Mouse (Mus musculus) limb, embryonic 14.5 days (tissue): ENCODE results near the gene Gm3194. TPM values are rescaled to one million over a fixed set of nuclear protein-coding genes. Genes with fewer than 3 reads are reported as not detected.
"Not testable (repeated sequence)": the region's sequence is repeated elsewhere in the genome, so short reads cannot be mapped to it uniquely, and the experiment has no call there.

ENCODE experiments used
- ATAC-seq: fragments of 200-750 bp; cut with Nextera tagmentation; 2 replicates; pipeline ENCODE4 v1.8.0; 2017; ENCODE audit warnings: low read depth, moderate number of reproducible peaks, moderate TSS enrichment; ENCODE audit not compliant: low FRiP score
- DNase-seq: peaks from one replicate; pipeline ENCODE4 v3.0.0-alpha.2; 2015; ENCODE audit warnings: low spot score
- H3K27ac ChIP-seq: fragments of 300-500 bp; sonication (generic); replicated peaks from 2 replicates; pipeline ENCODE4 v1.5.1; 2014; ENCODE audit warnings: low read depth, mild to moderate bottlenecking, low read length, moderate library complexity, mixed read lengths
- H3K27me3 ChIP-seq: fragments of 300-500 bp; sonication (generic); 2 replicates; pipeline ENCODE4 v1.6.1; 2014; ENCODE audit warnings: low read length, mixed read lengths; ENCODE audit not compliant: control insufficient read depth, insufficient read depth
- H3K36me3 ChIP-seq: fragments of 300-500 bp; sonication (generic); 2 replicates; pipeline ENCODE4 v1.6.1; 2014; ENCODE audit warnings: mild to moderate bottlenecking, low read length, moderate library complexity, mixed read lengths; ENCODE audit not compliant: control insufficient read depth, insufficient read depth
- H3K4me1 ChIP-seq: fragments of 300-500 bp; sonication (generic); 2 replicates; pipeline ENCODE4 v1.6.1; 2014; ENCODE audit warnings: antibody characterized with exemption, low read length, mixed read lengths; ENCODE audit not compliant: control insufficient read depth, insufficient read depth
- H3K4me2 ChIP-seq: fragments of 300-500 bp; sonication (generic); replicated peaks from 2 replicates; pipeline ENCODE4 v1.6.1; 2014; ENCODE audit warnings: low read depth, mild to moderate bottlenecking, low read length, moderate library complexity; ENCODE audit not compliant: severe bottlenecking
- H3K4me3 ChIP-seq: fragments of 300-500 bp; sonication (generic); replicated peaks from 2 replicates; pipeline ENCODE4 v1.5.1; 2014; ENCODE audit warnings: low read length
- H3K9ac ChIP-seq: fragments of 300-500 bp; sonication (generic); 2 replicates; pipeline ENCODE4 v1.6.1; 2014; ENCODE audit warnings: mild to moderate bottlenecking, low read depth, low read length, moderate library complexity; ENCODE audit not compliant: severe bottlenecking
- H3K9me3 ChIP-seq: fragments of 300-500 bp; sonication (generic); 2 replicates; pipeline ENCODE4 v1.6.1; 2016; ENCODE audit warnings: low read length; ENCODE audit not compliant: control insufficient read depth
- WGBS: fragments of 180-500 bp; shearing (Covaris S2); extraction: QIAGEN DNeasy Blood & Tissue Kit; methylation state at CpG from one replicate; pipeline ENCODE4 v1.1.7; 2014; 5-methylcytosine and 5-hydroxymethylcytosine counted together
- polyA plus RNA-seq, 2 experiments: library from polyadenylated mRNA; depleted of rRNA in 1 of 2; stranded (reverse) in 1 of 2; unstranded in 1 of 2; fragments of >200 nt; fragmentation: Nextera tagmentation in 1 of 2; extraction: Ambion mirVana in 1 of 2; gene quantifications; 2 replicates each; pipeline versions ENCODE4 v1.2.1 to v1.2.3; 2012 to 2014

Gm3194 gene
- polyA plus RNA-seq (2012; rRNA removed), result 2.2 TPM in 2 replicates
- 0.54 and 1.00 TPM in 2 replicates for polyA plus RNA-seq (2014; fragmentation: Nextera tagmentation; extraction: Ambion mirVana)

DNA sequence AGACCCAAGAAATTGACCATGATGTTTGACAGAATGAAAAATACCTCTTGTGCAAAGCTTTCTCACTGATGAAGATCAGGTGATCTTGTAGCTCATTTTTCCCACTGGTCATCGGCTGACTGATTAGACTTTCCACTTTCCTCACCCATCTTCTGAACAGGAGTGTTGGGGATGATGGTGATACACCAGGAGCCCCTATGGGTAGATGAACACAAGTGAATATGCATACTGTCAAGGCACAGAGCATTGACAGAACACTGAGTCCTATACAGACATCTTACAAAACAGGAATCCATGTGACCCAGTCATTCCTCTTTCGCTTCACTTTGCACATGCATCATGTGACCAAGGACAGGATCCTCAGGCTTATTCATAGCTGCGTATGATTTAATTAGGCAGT lies at the start of gene Gm3194:
Gene Gm3194 (minus strand): TSS at position 101 of the 400 bp plus-strand sequence.
- not testable (repeated sequence) for H3K27me3 ChIP-seq, H3K9ac ChIP-seq, H3K27ac ChIP-seq, H3K4me3 ChIP-seq, H3K4me1 ChIP-seq, H3K4me2 ChIP-seq, H3K36me3 ChIP-seq, DNase-seq, H3K9me3 ChIP-seq, ATAC-seq
- no CpG with 5 or more reads among the region's 3 CpGs for WGBS

DNA sequence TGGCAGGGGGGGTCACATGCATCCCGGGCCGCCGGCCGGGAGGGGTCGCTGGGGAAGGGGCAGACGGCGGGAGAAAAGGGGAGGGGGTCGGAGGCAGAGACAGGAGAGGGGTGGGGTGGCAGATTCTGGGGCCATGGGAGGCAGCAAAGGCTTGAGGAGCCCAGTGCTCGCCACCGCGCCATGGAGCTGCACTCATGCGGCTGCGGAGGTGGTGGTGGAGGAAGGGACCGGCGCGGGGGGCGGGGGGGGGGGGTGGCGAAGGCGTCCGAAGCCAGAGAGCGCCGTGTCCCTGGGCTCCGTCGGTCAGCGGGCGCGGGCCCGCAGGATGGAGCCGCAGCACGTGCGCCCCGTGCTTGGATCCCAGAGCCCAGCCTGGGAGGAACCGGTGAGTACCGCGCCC lies 46.1 kb upstream of the Gm3194 start, which contains the start of gene Gm3488:
Gene Gm3488 (plus strand): TSS at position 301 of the 400 bp plus-strand sequence.
- not testable (repeated sequence) for ATAC-seq, H3K9me3 ChIP-seq, H3K27me3 ChIP-seq, DNase-seq, H3K36me3 ChIP-seq, H3K4me3 ChIP-seq, H3K27ac ChIP-seq, H3K4me2 ChIP-seq, H3K9ac ChIP-seq, H3K4me1 ChIP-seq
- WGBS, result no CpG with 5 or more reads among the region's 35 CpGs

DNA sequence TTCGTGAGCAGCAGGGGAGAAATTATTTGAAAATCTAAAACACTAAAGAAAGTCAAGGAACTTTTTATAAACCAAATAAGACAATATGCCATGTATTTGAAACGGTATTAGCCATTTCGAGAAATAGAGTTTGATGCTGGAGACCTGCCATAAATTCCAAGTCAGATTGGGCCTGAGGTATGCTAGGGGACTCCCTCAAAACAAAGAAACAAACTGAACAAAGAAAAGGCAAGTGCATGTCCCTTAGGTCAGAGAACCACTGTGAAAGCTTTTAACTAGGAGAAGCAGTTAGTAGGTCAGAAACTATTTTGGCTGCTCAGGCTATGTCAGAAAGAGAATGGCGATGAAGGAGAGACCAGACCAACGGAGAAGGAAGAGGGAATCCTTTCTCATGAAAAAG lies 28.6 kb upstream of the Gm3194 start, which contains the start of gene Gm3187:
Gene Gm3187 (plus strand): TSS at position 301 of the 400 bp plus-strand sequence.
- 80% methylated on average over 4 of the region's 5 CpGs for WGBS
- not testable (repeated sequence) for H3K4me3 ChIP-seq, H3K27ac ChIP-seq, ATAC-seq, DNase-seq, H3K4me1 ChIP-seq, H3K36me3 ChIP-seq, H3K9me3 ChIP-seq, H3K27me3 ChIP-seq, H3K9ac ChIP-seq, H3K4me2 ChIP-seq

DNA sequence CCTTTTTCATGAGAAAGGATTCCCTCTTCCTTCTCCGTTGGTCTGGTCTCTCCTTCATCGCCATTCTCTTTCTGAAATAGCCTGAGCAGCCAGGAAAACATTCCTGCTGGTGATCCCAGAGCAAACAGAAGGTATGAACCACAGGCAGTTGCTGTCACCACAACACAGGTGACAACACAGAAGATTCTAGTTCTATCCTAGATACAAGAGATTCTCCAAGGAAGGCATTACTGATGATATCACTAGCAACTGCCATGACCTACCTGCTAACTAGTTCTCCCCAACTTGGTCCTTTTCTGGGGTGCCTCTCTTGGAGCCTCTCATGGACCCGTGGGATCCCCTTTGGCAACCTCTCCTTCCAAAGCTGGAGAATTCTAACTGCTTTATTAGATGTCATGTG lies 22.5 kb upstream of the Gm3194 start, which contains the start of gene Gm8246:
Gene Gm8246 (minus strand): TSS at position 101 of the 400 bp plus-strand sequence.
- not testable (repeated sequence) for H3K27me3 ChIP-seq, H3K4me1 ChIP-seq, H3K27ac ChIP-seq, ATAC-seq, H3K9me3 ChIP-seq, H3K9ac ChIP-seq, H3K4me3 ChIP-seq, H3K4me2 ChIP-seq, H3K36me3 ChIP-seq, DNase-seq
- no CpG with 5 or more reads among the region's 3 CpGs for WGBS

DNA sequence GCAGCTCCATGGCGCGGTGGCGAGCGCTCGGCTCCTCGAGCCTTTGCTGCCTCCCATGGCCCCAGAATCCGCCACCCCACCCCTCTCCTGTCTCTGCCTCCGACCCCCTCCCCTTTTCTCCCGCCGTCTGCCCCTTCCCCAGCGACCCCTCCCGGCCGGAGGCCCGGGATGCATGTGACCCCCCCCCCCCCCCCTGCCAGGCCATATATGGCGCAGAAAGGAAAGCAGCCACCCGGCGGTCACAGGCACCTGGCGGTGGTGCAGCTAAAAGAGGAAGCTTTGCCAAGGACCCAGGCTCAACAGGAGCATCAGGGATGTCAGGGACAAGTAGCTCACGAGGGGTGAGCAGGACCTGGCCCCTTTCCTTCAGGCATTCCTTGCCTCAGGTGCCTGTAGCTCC lies 5.2 kb upstream of the Gm3194 start:
- ATAC-seq, H3K36me3 ChIP-seq, H3K4me3 ChIP-seq, H3K4me1 ChIP-seq, DNase-seq, H3K4me2 ChIP-seq, H3K27ac ChIP-seq, H3K9me3 ChIP-seq, H3K9ac ChIP-seq, H3K27me3 ChIP-seq: not testable (repeated sequence)
- no CpG with 5 or more reads among the region's 19 CpGs for WGBS

DNA sequence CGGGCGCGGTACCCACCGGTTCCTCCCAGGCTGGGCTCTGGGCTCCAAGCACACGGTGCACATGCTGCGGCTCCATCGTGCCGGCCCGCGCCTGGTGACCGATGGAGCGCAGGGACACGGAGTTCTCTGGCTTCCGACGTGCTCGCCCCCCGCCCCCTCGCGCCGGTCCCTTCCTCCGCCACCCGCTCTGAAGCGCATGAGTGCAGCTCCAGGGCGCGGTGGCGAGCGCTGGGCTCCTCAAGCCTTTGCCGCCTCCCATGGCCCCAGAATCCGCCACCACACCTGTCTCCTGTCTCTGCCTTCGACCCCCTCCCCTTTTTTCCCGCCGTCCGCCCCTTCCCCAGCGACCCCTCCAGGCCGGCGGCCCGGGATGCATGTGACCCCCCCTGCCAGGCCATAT lies 66.3 kb downstream of the Gm3194 start, which contains the start of gene Gm3500:
Gene Gm3500 (minus strand): TSS at position 101 of the 400 bp plus-strand sequence.
- no CpG with 5 or more reads among the region's 37 CpGs for WGBS
- ATAC-seq, result not testable (repeated sequence)

More for the DNA sequence above, 66.3 kb downstream of the Gm3194 start, which contains the start of gene Gm3500:
- H3K9me3 ChIP-seq, H3K9ac ChIP-seq, H3K4me3 ChIP-seq, H3K4me1 ChIP-seq, H3K27ac ChIP-seq, H3K36me3 ChIP-seq, H3K27me3 ChIP-seq, H3K4me2 ChIP-seq, DNase-seq: not testable (repeated sequence)

Other genes starting within 250 kb of the Gm3194 start
- not detected in 2 replicates for gene Gm3526, start 194.9 kb downstream of the Gm3194 start, polyA plus RNA-seq (2012; rRNA removed)
- not detected in 2 replicates for gene Gm3526, start 194.9 kb downstream of the Gm3194 start, polyA plus RNA-seq (2014; fragmentation: Nextera tagmentation; extraction: Ambion mirVana)
- not detected in 2 replicates for gene Gm3542, start 120.5 kb downstream of the Gm3194 start, polyA plus RNA-seq (2012; rRNA removed)
- not detected in 2 replicates for gene Gm3542, start 120.5 kb downstream of the Gm3194 start, polyA plus RNA-seq (2014; fragmentation: Nextera tagmentation; extraction: Ambion mirVana)
- gene Gm3500, start 66.4 kb downstream of the Gm3194 start, polyA plus RNA-seq (2012; rRNA removed), result 0.05 and 0.16 TPM in 2 replicates
- not detected in 2 replicates for gene Gm3500, start 66.4 kb downstream of the Gm3194 start, polyA plus RNA-seq (2014; fragmentation: Nextera tagmentation; extraction: Ambion mirVana)
- gene Gm8246, start 22.4 kb upstream of the Gm3194 start, polyA plus RNA-seq (2012; rRNA removed), result not detected in 2 replicates
- not detected in 2 replicates for gene Gm8246, start 22.4 kb upstream of the Gm3194 start, polyA plus RNA-seq (2014; fragmentation: Nextera tagmentation; extraction: Ambion mirVana)
- gene Gm3187, start 28.7 kb upstream of the Gm3194 start, polyA plus RNA-seq (2012; rRNA removed), result not detected in 2 replicates
- not detected in 2 replicates for gene Gm3187, start 28.7 kb upstream of the Gm3194 start, polyA plus RNA-seq (2014; fragmentation: Nextera tagmentation; extraction: Ambion mirVana)
- 1.0 TPM in 2 replicates for gene Gm3488, start 46.2 kb upstream of the Gm3194 start, polyA plus RNA-seq (2012; rRNA removed)
- gene Gm3488, start 46.2 kb upstream of the Gm3194 start, polyA plus RNA-seq (2014; fragmentation: Nextera tagmentation; extraction: Ambion mirVana), result 0.40 and 0.91 TPM in 2 replicates
- gene Gm3532, start 83.0 kb upstream of the Gm3194 start, polyA plus RNA-seq (2012; rRNA removed), result 0.08 TPM in 1 of 2 replicates, not detected in the other
- gene Gm3532, start 83.0 kb upstream of the Gm3194 start, polyA plus RNA-seq (2014; fragmentation: Nextera tagmentation; extraction: Ambion mirVana), result not detected in 2 replicates
- not detected in 2 replicates for gene Gm8265, start 177.6 kb upstream of the Gm3194 start, polyA plus RNA-seq (2012; rRNA removed)
- gene Gm8265, start 177.6 kb upstream of the Gm3194 start, polyA plus RNA-seq (2014; fragmentation: Nextera tagmentation; extraction: Ambion mirVana), result not detected in 2 replicates
- not detected in 2 replicates for gene Gm9603, start 232.0 kb upstream of the Gm3194 start, polyA plus RNA-seq (2012; rRNA removed)
- gene Gm9603, start 232.0 kb upstream of the Gm3194 start, polyA plus RNA-seq (2014; fragmentation: Nextera tagmentation; extraction: Ambion mirVana), result not detected in 2 replicates